Mouse (Mus musculus): ENCODE data around the gene Spi1. TPM values are rescaled to one million over a fixed set of nuclear protein-coding genes. Genes with fewer than 3 reads are reported as not detected.
"Not testable (repeated sequence)": the region's sequence is repeated elsewhere in the genome, so short reads cannot be mapped to it uniquely, and the experiment has no call there.

Spi1 gene
- 1 to 10 TPM; 1.5 to 2.1 TPM for total RNA-seq (2021)
- long read RNA-seq, experiment 1, partial matches to known transcripts, result 1 of 5 reads
- long read RNA-seq, experiment 1, other reads (novel, unspliced or antisense), result 0 of 5 reads
- long read RNA-seq, experiment 2, partial matches to known transcripts, result 1 of 3 reads
- long read RNA-seq, experiment 2, other reads (novel, unspliced or antisense), result 0 of 3 reads

- intact Hi-C loops (cut with DNase I; ENCODE audit: low total_unique reads), result no loop called here
- DNase-seq, result no peak
These were observed at the start of gene Spi1 for GRCm38 (mm10) chr2:91081775-91082695. TSS of gene Spi1 (plus strand) at chr2:91082390.

GRCm38 (mm10) chr2:91033000-91033399 lies 49.2 kb upstream of the Spi1 start:
- intact Hi-C loops (cut with DNase I; ENCODE audit: low total_unique reads), result no loop called here
- DNase-seq, result no peak

GRCm38 (mm10) chr2:91035385-91035784 lies 46.8 kb upstream of the Spi1 start, which contains the start of gene Rapsn:
TSS of gene Rapsn (plus strand) at chr2:91035620.
- intact Hi-C loops (cut with DNase I; ENCODE audit: low total_unique reads), result no loop called here
- DNase-seq, result peak; percentile 79

- intact Hi-C loops (cut with DNase I; ENCODE audit: low total_unique reads), result no loop called here
- DNase-seq, result no peak
These were observed 40.4 kb upstream of the Spi1 start for GRCm38 (mm10) chr2:91041786-91042185.

GRCm38 (mm10) chr2:91042651-91043398 lies 39.4 kb upstream of the Spi1 start:
- no peak for DNase-seq
- intact Hi-C loops (cut with DNase I; ENCODE audit: low total_unique reads), result no loop called here

GRCm38 (mm10) chr2:91044727-91045126 lies 37.5 kb upstream of the Spi1 start:
- intact Hi-C loops (cut with DNase I; ENCODE audit: low total_unique reads), result no loop called here
- DNase-seq, result no peak

- intact Hi-C loops (cut with DNase I; ENCODE audit: low total_unique reads); DNase-seq: not testable (repeated sequence)
These were observed 36.4 kb upstream of the Spi1 start for GRCm38 (mm10) chr2:91045805-91046204.

GRCm38 (mm10) chr2:91047359-91047758 lies 34.8 kb upstream of the Spi1 start:
- intact Hi-C loops (cut with DNase I; ENCODE audit: low total_unique reads), result no loop called here
- DNase-seq, result no peak

GRCm38 (mm10) chr2:91051917-91052316 lies 30.3 kb upstream of the Spi1 start:
- intact Hi-C loops (cut with DNase I; ENCODE audit: low total_unique reads), result no loop called here
- no peak for DNase-seq

GRCm38 (mm10) chr2:91052752-91053151 lies 29.4 kb upstream of the Spi1 start:
- intact Hi-C loops (cut with DNase I; ENCODE audit: low total_unique reads), result no loop called here
- DNase-seq, result no peak

GRCm38 (mm10) chr2:91053181-91053933 lies 28.8 kb upstream of the Spi1 start:
- DNase-seq, result no peak
- intact Hi-C loops (cut with DNase I; ENCODE audit: low total_unique reads), result no loop called here

GRCm38 (mm10) chr2:91053934-91054382 lies 28.2 kb upstream of the Spi1 start, which contains the start of gene Psmc3:
TSS of gene Psmc3 (plus strand) at chr2:91054009.
- intact Hi-C loops (cut with DNase I; ENCODE audit: low total_unique reads), result no loop called here
- DNase-seq, result peak; percentile 99

- intact Hi-C loops (cut with DNase I; ENCODE audit: low total_unique reads), result no loop called here
- no peak for DNase-seq
These were observed 23.8 kb upstream of the Spi1 start for GRCm38 (mm10) chr2:91058435-91058834.

GRCm38 (mm10) chr2:91059376-91059775 lies 22.8 kb upstream of the Spi1 start:
- DNase-seq, result no peak
- intact Hi-C loops (cut with DNase I; ENCODE audit: low total_unique reads), result no loop called here

- peak; percentile 38 for DNase-seq
- intact Hi-C loops (cut with DNase I; ENCODE audit: low total_unique reads), result loop anchor here (5.0 kb wide), 1 partner anchor 193 kb away; no protein-coding TSS in a partner anchor
These were observed 21.4 kb upstream of the Spi1 start for GRCm38 (mm10) chr2:91060544-91061355.

- peak; percentile 67 for DNase-seq
- intact Hi-C loops (cut with DNase I; ENCODE audit: low total_unique reads), result loop anchor here (5.0 kb wide), 1 partner anchor 195 kb away; no protein-coding TSS in a partner anchor
These were observed 20.2 kb upstream of the Spi1 start for GRCm38 (mm10) chr2:91061849-91062481.

- DNase-seq, result no peak
- intact Hi-C loops (cut with DNase I; ENCODE audit: low total_unique reads), result loop anchor here (5.0 kb wide), 1 partner anchor 196 kb away; no protein-coding TSS in a partner anchor
These were observed 19.2 kb upstream of the Spi1 start for GRCm38 (mm10) chr2:91062779-91063606.

Measured in gastrocnemius, postnatal 14 days (tissue).